Mouse (Mus musculus) forebrain, embryonic 15.5 days (tissue): Measurements from ENCODE around the gene Sipa1l2. TPM values are rescaled to one million over a fixed set of nuclear protein-coding genes. Genes with fewer than 3 reads are reported as not detected.

Source experiments
- ATAC-seq: fragments of 200-750 bp; cut with Nextera tagmentation; replicated peaks from 2 replicates; pipeline ENCODE4 v1.8.0; 2017; ENCODE audit warnings: mild to moderate bottlenecking, moderate TSS enrichment, moderate library complexity
- H3K27ac ChIP-seq: fragments of 300-500 bp; sonication (generic); replicated peaks from 2 replicates; pipeline ENCODE4 v1.5.1; 2015; ENCODE audit warnings: mild to moderate bottlenecking, inconsistent platforms
- H3K27me3 ChIP-seq: fragments of 300-500 bp; sonication (generic); 2 replicates; pipeline ENCODE4 v1.6.1; 2015; ENCODE audit warnings: inconsistent platforms
- H3K36me3 ChIP-seq: fragments of 300-500 bp; sonication (generic); 2 replicates; pipeline ENCODE4 v1.6.1; 2015; ENCODE audit warnings: mild to moderate bottlenecking, inconsistent platforms
- H3K4me1 ChIP-seq: fragments of 300-500 bp; sonication (generic); 2 replicates; pipeline ENCODE4 v1.6.1; 2015; ENCODE audit warnings: inconsistent platforms
- H3K4me2 ChIP-seq: fragments of 300-500 bp; sonication (generic); replicated peaks from 2 replicates; pipeline ENCODE4 v1.6.1; 2015; ENCODE audit warnings: mild to moderate bottlenecking, inconsistent platforms
- H3K4me3 ChIP-seq: fragments of 300-500 bp; sonication (generic); 2 replicates; pipeline ENCODE4 v1.5.1; 2015; ENCODE audit warnings: mild to moderate bottlenecking, inconsistent platforms
- H3K9ac ChIP-seq: fragments of 300-500 bp; sonication (generic); replicated peaks from 2 replicates; pipeline ENCODE4 v1.6.1; 2015; ENCODE audit warnings: mild to moderate bottlenecking, inconsistent platforms
- H3K9me3 ChIP-seq: fragments of 300-500 bp; sonication (generic); 2 replicates; pipeline ENCODE4 v1.6.1; 2016; ENCODE audit warnings: inconsistent platforms
- WGBS: fragments of 180-500 bp; shearing (Covaris S2); methylation state at CpG from one replicate; pipeline ENCODE4 v1.1.7; 2015; ENCODE audit warnings: mixed read lengths; 5-methylcytosine and 5-hydroxymethylcytosine counted together
- polyA plus RNA-seq: library from polyadenylated mRNA; unstranded; fragments of >200 nt; fragmentation: Nextera tagmentation; extraction: Ambion mirVana; gene quantifications from 2 replicates; pipeline ENCODE4 v1.2.1, GENCODE M21; 2015

Sipa1l2 gene
- polyA plus RNA-seq, 1 experiment from 2014 or later: 32.0 TPM

DNA sequence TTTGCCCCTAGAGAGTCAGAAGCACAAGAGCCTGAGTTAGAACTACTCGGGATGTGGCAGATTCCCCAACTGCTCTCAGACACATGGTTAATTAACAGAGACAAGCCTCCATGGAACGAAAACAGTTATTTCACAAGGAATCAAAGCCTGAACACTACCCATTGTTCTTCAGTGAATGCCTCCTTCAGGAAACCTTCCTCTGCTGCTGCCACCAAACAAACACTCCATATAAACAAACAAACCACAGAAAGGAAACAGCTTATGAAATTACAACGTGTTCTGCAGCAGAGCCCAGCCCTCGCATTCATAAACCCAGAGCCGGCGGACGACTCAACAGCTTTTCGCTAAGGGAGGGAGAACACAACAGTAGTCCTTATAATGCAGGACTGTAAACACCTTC, 52.2 kb downstream of the Sipa1l2 start:
- Histone ChIP-seq H3K9ac (no peak overlapping the region), H3K36me3 (no peaks in the 10 kb centered on the region), H3K9me3 (no peaks in the 10 kb centered on the region), H3K27me3 (no peaks in the 10 kb centered on the region), H3K4me1 (peaks cover 44% of the 10 kb centered on the region), H3K27ac (peak overlapping the region; percentile 39), H3K4me3 (no peak overlapping the region), H3K4me2 (no peak overlapping the region)
- no peak for ATAC-seq
- WGBS: 44% methylated on average over 8 of the region's 8 CpGs

DNA sequence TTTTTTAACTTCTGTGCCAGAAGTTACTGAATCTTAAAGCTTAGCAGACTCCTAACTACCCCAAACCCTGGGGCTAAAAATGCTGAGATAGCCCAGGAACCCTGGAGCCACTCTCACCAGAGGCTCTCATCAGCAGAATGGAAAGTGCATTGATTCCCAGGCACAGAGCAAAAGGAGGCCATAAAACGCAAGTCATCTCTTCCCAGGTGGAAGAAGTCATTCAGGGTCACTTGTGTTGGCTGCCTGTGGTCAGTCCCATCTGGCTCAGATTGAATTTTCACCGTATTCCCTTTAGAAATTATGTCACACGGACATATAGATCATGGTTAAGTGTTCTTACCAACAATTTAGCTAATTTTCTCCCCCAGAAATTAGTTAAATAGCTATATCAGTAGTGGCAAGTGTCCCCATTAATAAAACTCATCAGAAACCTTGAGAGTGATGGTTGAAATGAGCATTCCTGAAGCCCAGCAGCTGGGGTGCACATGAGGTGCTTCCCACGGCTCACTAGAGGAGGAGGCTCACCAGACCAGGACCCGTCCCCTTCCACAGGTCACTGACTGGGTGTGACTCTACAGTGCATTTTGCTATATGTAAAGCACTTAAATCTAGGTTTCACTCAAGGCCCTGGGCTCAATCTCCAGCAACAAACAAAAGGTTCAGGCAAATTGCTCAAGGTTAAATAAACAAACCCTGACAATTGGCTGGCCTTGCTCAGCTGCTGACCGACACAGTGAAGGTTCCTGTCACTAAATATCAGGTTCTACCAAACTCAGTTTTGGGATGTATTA, 53.3 kb downstream of the Sipa1l2 start:
- H3K4me1 ChIP-seq: peaks cover 41% of the 10 kb centered on the region
- no peak overlapping the region for H3K9ac ChIP-seq
- H3K4me2 ChIP-seq: no peak overlapping the region
- no peaks in the 10 kb centered on the region for H3K27me3 ChIP-seq
- H3K36me3 ChIP-seq: no peaks in the 10 kb centered on the region
- H3K4me3 ChIP-seq: no peak overlapping the region
- H3K9me3 ChIP-seq: no peaks in the 10 kb centered on the region
- ATAC-seq: no peak
- WGBS: 77% methylated on average over 6 of the region's 6 CpGs
- no peak overlapping the region for H3K27ac ChIP-seq

DNA sequence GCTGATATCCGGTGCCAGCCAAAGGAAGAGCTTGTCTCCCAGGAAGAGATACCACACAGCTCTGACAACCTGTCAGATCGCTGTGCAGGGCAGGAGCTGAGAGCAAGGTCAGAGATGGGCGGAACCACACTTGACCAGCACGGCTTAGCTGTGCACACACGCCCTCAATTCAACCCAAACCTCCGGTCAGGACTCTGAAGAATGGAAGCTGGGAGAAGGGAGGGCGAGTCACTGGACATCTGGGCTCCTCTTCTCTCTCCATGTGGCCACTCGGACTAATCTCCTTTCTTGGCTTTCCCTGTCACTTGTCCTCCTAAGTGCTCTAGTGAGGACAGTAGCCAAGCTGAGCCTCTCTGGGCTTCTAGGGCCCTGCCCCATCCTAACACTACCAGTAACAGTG, 53.9 kb downstream of the Sipa1l2 start:
- WGBS: 69% methylated on average over 8 of the region's 8 CpGs
- Histone ChIP-seq H3K36me3 (no peaks in the 10 kb centered on the region), H3K4me2 (no peak overlapping the region), H3K4me3 (no peak overlapping the region), H3K4me1 (peaks cover 47% of the 10 kb centered on the region), H3K27ac (no peak overlapping the region), H3K27me3 (no peaks in the 10 kb centered on the region), H3K9ac (no peak overlapping the region), H3K9me3 (no peaks in the 10 kb centered on the region)
- ATAC-seq: no peak

DNA sequence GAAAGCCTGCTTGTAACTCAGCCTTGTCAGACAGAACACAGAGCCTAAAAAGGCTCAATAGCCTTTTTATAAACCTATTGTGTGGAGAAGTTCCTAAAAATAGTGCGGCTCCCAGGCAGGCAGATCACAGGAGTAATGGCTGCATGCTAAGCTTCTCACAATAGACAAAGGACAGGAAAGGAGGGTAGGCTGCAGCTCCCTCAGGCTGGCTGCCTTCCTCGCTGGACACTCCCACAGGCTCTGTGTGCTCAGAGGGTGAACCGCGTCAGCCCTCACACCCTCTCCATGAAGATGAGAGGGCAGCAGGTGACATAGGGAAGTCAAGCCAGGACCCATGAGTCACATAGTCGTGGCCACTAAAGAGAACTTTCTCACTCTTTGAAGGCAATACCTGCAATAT, 55.7 kb downstream of the Sipa1l2 start:
- Histone ChIP-seq H3K9me3 (no peaks in the 10 kb centered on the region), H3K4me2 (no peak overlapping the region), H3K27ac (peak overlapping the region; percentile 81), H3K36me3 (no peaks in the 10 kb centered on the region), H3K27me3 (no peaks in the 10 kb centered on the region), H3K9ac (peak overlapping the region; percentile 8; the same call in 1 of the 2 replicates), H3K4me3 (no peak overlapping the region), H3K4me1 (peaks cover 60% of the 10 kb centered on the region)
- 8% methylated on average over 5 of the region's 5 CpGs for WGBS
- peak; percentile 46; the same call in 1 of the 2 replicates for ATAC-seq

DNA sequence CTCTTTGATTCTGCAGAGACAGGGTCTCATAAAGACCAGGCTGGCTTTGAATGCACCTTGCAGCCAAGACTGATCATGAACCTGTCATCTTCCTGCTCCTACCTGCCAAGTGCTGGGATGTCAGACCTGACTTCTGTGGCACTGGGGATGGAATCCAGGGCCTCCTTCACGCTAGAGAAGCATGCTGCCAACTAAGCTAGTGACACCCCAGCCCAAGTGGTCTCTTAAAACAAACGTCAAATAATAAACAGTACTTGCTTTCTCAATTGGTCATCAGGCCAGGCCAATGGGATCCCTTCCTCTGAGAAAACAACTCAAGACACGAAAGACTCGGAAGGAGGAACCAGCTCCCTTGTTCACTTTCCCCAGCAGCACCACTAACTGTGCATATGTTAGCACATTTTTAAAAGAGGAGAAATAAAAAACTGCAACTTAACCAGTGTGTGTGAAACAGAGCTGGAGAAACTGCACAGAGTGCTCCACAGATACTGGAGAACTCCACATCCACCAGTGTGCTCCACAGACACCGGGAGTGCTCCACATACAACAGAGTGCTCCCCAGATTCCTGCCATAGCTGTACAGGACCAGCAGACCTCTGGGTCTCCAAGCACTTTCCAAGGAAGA, 56.3 kb downstream of the Sipa1l2 start:
- Histone ChIP-seq H3K27ac (peak overlapping the region; percentile 81), H3K4me3 (no peak overlapping the region), H3K36me3 (no peaks in the 10 kb centered on the region), H3K9me3 (no peaks in the 10 kb centered on the region), H3K27me3 (no peaks in the 10 kb centered on the region), H3K9ac (peak overlapping the region; percentile 8; the same call in 1 of the 2 replicates), H3K4me2 (no peak overlapping the region), H3K4me1 (peaks cover 58% of the 10 kb centered on the region)
- no peak for ATAC-seq
- WGBS: 37% methylated on average over 5 of the region's 5 CpGs

DNA sequence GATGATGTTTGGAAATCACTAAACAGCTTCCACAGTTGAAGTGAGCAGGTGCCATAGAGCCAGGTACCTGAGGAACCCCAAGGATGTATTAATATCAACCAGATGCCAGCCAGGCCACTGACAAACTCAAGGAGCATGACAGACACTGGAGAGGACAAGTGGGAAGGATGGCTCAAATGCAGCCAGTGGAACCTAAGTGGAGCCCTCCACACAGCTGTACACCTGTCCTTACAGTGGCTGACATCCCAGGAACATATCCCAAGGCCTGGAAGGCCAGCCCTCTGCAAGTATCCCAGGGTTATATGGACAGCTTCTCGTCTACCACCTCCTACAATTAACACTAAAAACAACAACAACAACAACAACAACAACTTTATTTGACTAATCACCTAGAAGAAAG, 57.0 kb downstream of the Sipa1l2 start:
- H3K27me3 ChIP-seq: no peaks in the 10 kb centered on the region
- no peak overlapping the region for H3K4me3 ChIP-seq
- H3K9ac ChIP-seq: no peak overlapping the region
- WGBS: 75% methylated on average over 1 of the region's 1 CpGs
- no peaks in the 10 kb centered on the region for H3K9me3 ChIP-seq
- H3K36me3 ChIP-seq: no peaks in the 10 kb centered on the region
- no peak for ATAC-seq
- H3K4me2 ChIP-seq: no peak overlapping the region
- peaks cover 50% of the 10 kb centered on the region for H3K4me1 ChIP-seq
- no peak overlapping the region; the same call in 1 of the 2 replicates for H3K27ac ChIP-seq

DNA sequence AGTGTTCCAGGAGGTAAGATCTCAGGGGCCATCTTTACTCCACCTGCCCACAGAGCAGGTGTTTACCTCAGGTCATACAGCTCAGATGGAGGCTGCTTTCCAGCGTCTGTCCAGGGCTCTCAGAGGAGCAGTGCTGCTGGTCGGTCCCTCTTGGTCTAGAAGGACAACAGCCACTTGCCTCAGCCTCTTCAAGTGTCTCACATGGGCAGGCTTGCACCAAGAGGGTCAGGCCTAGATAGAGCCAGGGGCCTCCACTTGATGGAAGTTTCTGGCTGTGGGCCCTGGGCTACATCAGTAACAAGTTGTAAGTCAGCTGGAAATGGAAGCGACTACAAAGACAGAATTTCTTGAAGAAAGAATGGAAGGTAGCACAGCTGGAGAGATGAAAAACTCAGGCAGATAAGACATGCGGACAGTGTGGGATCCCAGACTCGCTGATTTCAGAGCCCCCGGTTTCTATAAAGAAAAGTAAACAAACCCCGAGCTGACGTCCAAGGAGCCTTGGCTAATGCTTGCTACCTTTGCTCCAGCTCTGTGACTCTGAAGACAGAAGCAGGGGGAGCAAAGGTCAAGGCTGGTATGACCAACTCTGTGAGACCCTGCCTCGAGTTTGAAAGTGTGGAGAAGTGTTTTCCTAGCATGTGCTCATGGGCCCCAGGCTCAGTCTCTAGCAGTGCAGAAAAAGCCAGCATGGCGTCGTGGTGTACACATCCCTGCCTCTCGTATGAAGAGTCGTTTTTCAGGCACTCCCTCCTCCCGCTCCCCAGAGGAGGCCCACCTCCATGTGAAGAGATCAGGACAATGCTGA, 58.5 kb downstream of the Sipa1l2 start:
- ATAC-seq: no peak
- Histone ChIP-seq H3K4me2 (no peak overlapping the region), H3K4me1 (peaks cover 51% of the 10 kb centered on the region), H3K27me3 (no peaks in the 10 kb centered on the region), H3K9ac (no peak overlapping the region), H3K4me3 (no peak overlapping the region), H3K27ac (no peak overlapping the region), H3K9me3 (no peaks in the 10 kb centered on the region), H3K36me3 (no peaks in the 10 kb centered on the region)
- WGBS: 78% methylated on average over 14 of the region's 14 CpGs

DNA sequence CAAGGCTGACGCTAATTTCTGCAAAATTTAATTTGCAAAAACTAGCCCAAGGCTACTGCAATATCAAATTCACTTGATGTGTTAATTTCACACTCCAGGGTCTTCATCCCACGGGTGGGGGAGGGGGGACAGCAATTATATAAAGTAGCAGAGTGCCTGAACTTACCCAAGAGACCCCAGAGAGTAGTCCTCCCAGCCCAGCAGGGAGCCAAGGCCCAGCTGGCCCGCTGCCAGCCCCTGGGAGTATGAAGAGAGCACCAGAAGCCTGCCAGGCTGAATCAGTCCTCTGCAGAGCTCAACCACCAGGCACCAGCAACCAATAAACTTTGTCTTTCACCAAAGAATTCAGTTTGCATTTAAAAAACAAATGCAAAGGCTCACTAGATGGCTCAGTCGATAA, 59.8 kb downstream of the Sipa1l2 start:
- no peaks in the 10 kb centered on the region for H3K27me3 ChIP-seq
- H3K4me1 ChIP-seq: peaks cover 57% of the 10 kb centered on the region

DNA sequence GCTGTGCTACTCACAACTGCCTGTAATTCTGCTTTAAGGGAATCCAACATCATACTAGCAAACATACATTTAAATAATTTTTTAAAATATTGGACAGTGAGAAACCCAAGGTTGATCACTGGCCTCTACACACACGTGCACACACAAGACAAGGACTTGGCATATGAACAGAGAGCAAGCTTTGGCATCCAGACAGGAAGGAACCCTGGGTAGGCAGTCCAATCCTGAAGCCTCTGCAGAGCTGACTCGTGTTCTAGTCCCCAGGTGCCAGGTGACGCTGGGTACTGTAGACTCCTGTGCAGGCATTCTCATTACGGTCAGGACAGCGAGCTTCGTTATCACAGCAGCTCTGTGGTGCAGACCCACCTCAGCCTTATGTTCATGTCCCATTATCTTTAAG, 60.4 kb downstream of the Sipa1l2 start:
- no peaks in the 10 kb centered on the region for H3K27me3 ChIP-seq
- 53% methylated on average over 6 of the region's 6 CpGs for WGBS
- H3K4me1 ChIP-seq: peaks cover 57% of the 10 kb centered on the region
- no peak overlapping the region for H3K27ac ChIP-seq
- no peaks in the 10 kb centered on the region for H3K9me3 ChIP-seq
- H3K9ac ChIP-seq: no peak overlapping the region
- H3K36me3 ChIP-seq: no peaks in the 10 kb centered on the region
- H3K4me3 ChIP-seq: no peak overlapping the region
- ATAC-seq: peak; percentile 31; the same call in 1 of the 2 replicates
- H3K4me2 ChIP-seq: no peak overlapping the region

More for the DNA sequence above, 59.8 kb downstream of the Sipa1l2 start:
- Histone ChIP-seq H3K4me2 (no peak overlapping the region), H3K9ac (no peak overlapping the region), H3K36me3 (no peaks in the 10 kb centered on the region), H3K4me3 (no peak overlapping the region), H3K9me3 (no peaks in the 10 kb centered on the region), H3K27ac (0 out of 2 replicates have a peak overlapping the region, but pooled peaks have one; percentile 19)
- ATAC-seq: peak; percentile 44; the same call in 1 of the 2 replicates
- WGBS: 13% methylated on average over 4 of the region's 4 CpGs

DNA sequence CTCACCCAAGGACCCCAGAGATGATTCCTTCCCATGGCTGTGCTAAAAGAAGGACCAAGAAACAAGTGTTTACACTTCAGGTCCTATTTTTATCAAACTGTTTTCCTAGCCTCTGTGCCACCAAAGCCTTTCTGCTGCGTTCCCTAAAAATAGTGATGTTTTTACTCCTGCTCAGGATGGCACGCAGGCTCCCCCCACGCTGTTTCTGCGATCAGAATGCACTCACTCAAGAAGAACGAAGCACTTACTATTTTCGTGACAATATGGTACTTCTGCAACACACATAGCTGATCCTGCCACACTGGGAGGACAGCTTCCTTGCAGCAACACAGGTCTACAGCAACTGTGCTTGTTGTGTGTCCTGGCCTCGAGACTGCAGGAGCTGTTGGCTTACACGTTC, 62.3 kb downstream of the Sipa1l2 start:
- H3K9me3 ChIP-seq: no peaks in the 10 kb centered on the region
- H3K9ac ChIP-seq: no peak overlapping the region
- WGBS: 72% methylated on average over 8 of the region's 8 CpGs
- H3K27ac ChIP-seq: no peak overlapping the region
- ATAC-seq: no peak
- H3K4me1 ChIP-seq: peaks cover 46% of the 10 kb centered on the region
- H3K27me3 ChIP-seq: no peaks in the 10 kb centered on the region
- H3K4me3 ChIP-seq: no peak overlapping the region
- H3K36me3 ChIP-seq: no peaks in the 10 kb centered on the region
- no peak overlapping the region for H3K4me2 ChIP-seq

DNA sequence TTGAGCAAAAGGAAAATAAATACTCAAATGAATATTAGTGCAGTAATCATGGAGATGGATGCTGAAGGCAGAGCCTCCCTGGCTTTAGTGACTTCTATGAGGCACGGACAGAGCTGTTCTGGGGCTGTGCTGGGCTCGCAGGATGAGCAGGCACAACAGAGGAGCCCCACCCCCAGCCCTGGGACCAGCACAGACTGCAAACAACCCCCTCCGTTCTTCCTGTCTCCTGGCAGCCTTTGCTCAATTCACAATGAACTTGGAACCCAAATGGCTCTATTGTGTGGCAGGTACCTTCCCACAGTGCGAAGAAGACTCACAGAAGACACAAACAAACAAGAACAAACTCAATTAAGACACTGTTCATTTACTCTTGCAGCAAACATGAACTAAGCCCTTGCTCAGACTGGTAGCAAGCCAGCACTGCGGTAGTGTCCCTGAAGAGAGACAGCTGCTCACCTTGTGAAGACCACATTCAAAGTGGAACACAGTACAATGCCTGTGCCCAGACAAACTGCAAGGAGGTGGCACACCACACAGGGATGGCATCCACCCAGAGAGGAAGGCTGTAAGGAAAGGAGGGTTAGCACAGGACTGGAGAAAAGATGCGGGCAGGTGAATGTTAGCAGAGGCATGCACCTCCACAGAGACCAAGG, 64.9 kb downstream of the Sipa1l2 start:
- 33% methylated on average over 6 of the region's 6 CpGs for WGBS
- no peaks in the 10 kb centered on the region for H3K36me3 ChIP-seq
- peaks cover 39% of the 10 kb centered on the region for H3K4me1 ChIP-seq
- H3K27me3 ChIP-seq: no peaks in the 10 kb centered on the region
- no peak overlapping the region for H3K4me2 ChIP-seq
- peak; percentile 49; the same call in 1 of the 2 replicates for ATAC-seq
- no peaks in the 10 kb centered on the region for H3K9me3 ChIP-seq
- H3K27ac ChIP-seq: no peak overlapping the region
- no peak overlapping the region for H3K9ac ChIP-seq
- no peak overlapping the region for H3K4me3 ChIP-seq
